Mouse (Mus musculus): ENCODE measurements at regions not wholly inside any gene's neighbourhood (a gene's known extent, or its start where the extent isn't known, plus 50 kb on each side); places are given as distances from the start of the nearest gene placed in this dataset.
A peak's percentile ranks its signal among the peaks of the same experiment; 100 is the strongest.

DNA sequence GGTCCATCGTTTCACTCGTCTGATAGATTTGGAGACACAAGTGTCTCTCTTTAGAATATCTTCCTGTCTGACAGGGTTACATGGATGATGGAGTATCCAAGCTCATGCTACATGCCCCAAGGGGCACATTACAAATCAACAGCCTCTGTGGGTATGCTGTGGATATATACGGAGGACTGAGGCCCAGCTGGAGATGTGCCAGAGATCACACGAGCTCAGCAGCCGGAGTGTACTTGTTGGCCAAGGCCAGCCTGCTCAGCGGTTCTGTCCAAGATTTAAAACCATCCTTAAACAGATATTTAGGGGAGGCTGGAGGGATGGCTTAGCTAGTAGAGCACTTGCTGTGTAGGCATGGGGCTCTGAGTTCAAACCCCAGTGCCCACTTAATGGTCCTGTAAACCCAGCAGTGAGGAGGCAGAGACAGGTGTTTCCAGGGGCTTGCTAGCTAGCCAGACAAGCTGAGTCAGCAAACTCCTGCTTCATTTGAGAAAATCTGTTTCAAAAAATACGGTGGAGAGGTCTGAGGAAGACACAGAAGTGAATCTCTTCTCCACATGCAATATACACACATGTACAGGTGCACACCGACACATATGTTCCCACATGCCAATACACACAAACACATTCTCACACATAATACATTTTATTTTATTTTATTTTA lies 85.6 kb upstream of the Aldh1b1 start:
- no peaks in the 10 kb centered on the region for H3K36me3 ChIP-seq (ENCODE audit: insufficient read depth)
- DNase-seq = peak; percentile 76
- ATAC-seq (ENCODE audit: insufficient read depth) = no peak

DNA sequence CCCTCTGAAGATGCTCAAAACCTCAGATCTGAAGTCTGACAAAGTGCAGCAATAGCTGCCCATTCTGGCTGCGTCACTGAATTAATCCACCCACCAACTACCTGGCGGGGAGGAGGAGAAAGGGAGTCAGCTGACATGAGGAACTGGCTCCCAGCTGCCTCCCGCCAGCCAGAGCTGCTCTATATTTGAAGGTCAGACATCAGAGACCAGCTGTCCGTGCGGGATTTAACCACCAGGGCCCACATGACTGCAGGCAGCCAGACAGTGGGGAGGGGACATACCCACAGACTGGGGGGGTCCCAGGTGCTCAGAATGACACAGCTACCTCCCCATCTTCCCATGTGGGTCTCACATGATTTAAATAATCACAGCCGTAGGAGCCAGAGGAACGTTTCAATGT lies 94.8 kb upstream of the Aldh1b1 start:
- Histone ChIP-seq H3K27me3 (ENCODE audit: insufficient read depth, low read length) (no peaks in the 10 kb centered on the region), H3K4me1 (ENCODE audit: insufficient read depth) (no peaks in the 10 kb centered on the region), H3K9me3 (ENCODE audit: low read depth, low read length) (no peaks in the 10 kb centered on the region; the same call in 1 of the 2 replicates), H3K4me2 (no peak overlapping the region), H3K9ac (no peak overlapping the region), H3K27ac (ENCODE audit: low read depth) (no peak overlapping the region), H3K4me3 (ENCODE audit: low read depth, low read length) (no peak overlapping the region), H3K36me3 (ENCODE audit: insufficient read depth) (no peaks in the 10 kb centered on the region)
- WGBS = 52% methylated on average over 7 of the region's 7 CpGs
- TF ChIP-seq CTCF (IDR thresholded peaks at IDR 0.05; ENCODE audit: low read depth) = no peak
- no peak for ATAC-seq (ENCODE audit: insufficient read depth)
- DNase-seq = no peak

More for the DNA sequence above, 85.6 kb upstream of the Aldh1b1 start:
- no peaks in the 10 kb centered on the region for H3K9me3 ChIP-seq (ENCODE audit: low read depth, low read length)
- TF ChIP-seq CTCF (IDR thresholded peaks at IDR 0.05; ENCODE audit: low read depth) = no peak
- H3K4me1 ChIP-seq (ENCODE audit: insufficient read depth) = no peaks in the 10 kb centered on the region
- H3K27me3 ChIP-seq (ENCODE audit: insufficient read depth, low read length) = no peaks in the 10 kb centered on the region
- H3K27ac ChIP-seq (ENCODE audit: low read depth) = no peak overlapping the region
- no peak overlapping the region for H3K9ac ChIP-seq
- WGBS = 38% methylated on average over 8 of the region's 8 CpGs
- H3K4me3 ChIP-seq (ENCODE audit: low read depth, low read length) = no peak overlapping the region
- no peak overlapping the region for H3K4me2 ChIP-seq

DNA sequence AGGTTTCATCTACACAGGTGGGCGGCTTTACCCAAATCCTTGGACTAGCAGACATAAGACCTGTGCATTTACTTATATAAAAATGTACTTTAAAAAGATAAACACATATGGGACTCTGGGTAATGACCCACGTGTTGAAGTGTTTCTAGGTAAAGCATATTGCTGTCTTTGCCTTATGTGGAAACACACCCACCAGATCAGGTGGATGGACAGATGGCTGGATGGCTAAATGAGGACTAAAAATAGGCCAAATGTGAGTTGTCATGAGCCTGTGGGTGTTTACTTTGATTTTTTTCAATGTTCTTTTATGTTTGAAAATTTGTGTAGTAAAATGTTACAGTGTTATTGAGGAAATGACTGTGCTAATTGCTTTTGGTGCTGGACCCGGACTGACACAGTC lies 99.2 kb upstream of the Aldh1b1 start:
- Histone ChIP-seq H3K27me3 (ENCODE audit: insufficient read depth, low read length) (no peaks in the 10 kb centered on the region), H3K9me3 (ENCODE audit: low read depth, low read length) (no peaks in the 10 kb centered on the region; the same call in 1 of the 2 replicates), H3K4me2 (no peak overlapping the region), H3K27ac (ENCODE audit: low read depth) (no peak overlapping the region), H3K4me3 (ENCODE audit: low read depth, low read length) (no peak overlapping the region), H3K4me1 (ENCODE audit: insufficient read depth) (no peaks in the 10 kb centered on the region), H3K9ac (no peak overlapping the region), H3K36me3 (ENCODE audit: insufficient read depth) (no peaks in the 10 kb centered on the region)
- 70% methylated on average over 3 of the region's 3 CpGs for WGBS
- TF ChIP-seq CTCF (IDR thresholded peaks at IDR 0.05; ENCODE audit: low read depth) = no peak
- no peak for DNase-seq
- no peak for ATAC-seq (ENCODE audit: insufficient read depth)

DNA sequence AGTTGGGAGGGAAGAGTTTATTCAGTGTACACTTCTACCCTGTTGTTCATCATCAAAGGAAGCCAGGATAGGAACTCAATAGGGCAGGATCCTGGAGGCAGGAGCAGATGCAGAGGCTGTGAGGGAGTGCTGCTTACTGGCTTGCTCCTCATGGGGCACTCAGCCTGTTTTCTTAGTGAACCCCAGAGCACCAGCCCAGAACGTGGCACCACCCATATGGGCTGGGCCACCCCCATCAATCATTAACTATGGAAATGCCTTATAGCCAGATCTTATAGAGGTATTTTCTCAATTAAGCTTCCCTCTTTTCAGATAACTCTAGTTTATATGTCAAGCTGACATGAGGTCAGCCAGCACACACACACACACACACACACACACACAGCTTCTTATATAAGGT lies 103.6 kb upstream of the Aldh1b1 start:
- Histone ChIP-seq H3K36me3 (ENCODE audit: insufficient read depth) (no peaks in the 10 kb centered on the region), H3K4me2 (no peak overlapping the region), H3K27me3 (ENCODE audit: insufficient read depth, low read length) (no peaks in the 10 kb centered on the region), H3K9me3 (ENCODE audit: low read depth, low read length) (no peaks in the 10 kb centered on the region), H3K4me1 (ENCODE audit: insufficient read depth) (no peaks in the 10 kb centered on the region), H3K27ac (ENCODE audit: low read depth) (no peak overlapping the region), H3K4me3 (ENCODE audit: low read depth, low read length) (no peak overlapping the region), H3K9ac (no peak overlapping the region)
- ATAC-seq (ENCODE audit: insufficient read depth) = no peak
- WGBS = 31% methylated on average over 1 of the region's 1 CpGs
- no peak for TF ChIP-seq CTCF (IDR thresholded peaks at IDR 0.05; ENCODE audit: low read depth)
- DNase-seq = peak; percentile 7

DNA sequence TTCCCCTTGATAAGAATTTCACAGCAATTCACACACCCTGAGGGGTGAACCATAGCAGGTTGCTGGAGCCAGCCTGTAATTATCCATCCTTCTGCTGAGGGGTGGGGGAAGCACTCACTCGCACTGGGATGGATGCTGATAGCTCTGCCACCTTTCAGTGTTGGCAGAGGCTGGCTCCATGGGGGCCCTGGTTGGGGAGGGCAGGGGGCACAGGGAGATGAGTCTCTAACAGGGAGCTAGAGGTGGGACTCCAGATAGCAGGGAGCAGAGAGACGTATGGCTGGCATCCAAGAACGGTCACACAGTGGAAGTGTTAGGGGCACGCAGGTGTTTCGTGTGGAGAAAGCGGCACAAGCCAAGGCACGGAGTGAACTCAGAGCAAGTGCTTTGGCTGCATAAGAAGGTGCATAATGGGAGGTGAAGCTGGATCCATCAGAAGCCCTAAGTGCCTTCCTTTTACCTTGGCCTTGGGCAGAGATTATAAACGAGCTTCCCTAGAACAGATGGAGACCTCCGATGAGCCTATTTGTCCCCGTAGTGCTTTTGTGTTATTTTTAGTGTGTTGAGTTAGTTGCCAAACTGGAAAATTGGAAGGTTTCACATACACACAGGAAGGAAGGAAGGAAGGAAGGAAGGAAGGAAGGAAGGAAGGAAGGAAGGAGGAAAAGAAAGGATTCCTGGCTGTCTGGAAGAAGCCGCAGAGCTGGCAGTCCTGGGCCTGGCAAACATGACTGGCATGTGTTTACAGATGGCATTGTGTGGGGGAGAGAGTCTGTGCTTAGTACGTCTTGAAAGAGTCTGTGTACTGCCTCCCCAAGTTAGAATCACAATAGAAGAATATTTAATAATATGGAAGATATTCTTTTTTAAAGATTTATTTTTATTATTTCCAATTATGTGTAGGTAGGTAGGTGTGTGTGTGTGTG lies 108.6 kb upstream of the Aldh1b1 start:
- Histone ChIP-seq H3K27ac (ENCODE audit: low read depth) (no peak overlapping the region), H3K4me2 (no peak overlapping the region)
- 56% methylated on average over 12 of the region's 12 CpGs for WGBS

DNA sequence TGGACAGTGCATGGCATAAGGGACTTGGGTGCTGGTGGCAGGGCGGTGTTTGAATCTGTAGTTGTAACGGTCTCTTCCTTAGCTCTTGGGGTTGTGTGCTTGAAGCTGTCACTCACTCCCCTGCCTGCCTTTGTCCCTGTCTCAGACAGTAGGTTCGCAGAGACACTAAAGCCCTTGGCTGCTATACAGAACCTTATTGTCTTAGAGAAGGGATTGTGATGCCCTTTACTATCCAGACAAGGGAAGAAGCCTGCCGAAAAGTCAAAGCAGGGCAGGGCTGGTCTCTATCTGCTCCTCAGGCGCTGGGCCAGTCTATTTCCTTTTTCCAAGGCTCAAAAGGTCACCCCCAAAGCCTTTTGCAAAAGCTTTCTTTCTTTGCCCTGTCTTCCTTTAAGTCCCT lies 109.2 kb upstream of the Aldh1b1 start:
- WGBS = 42% methylated on average over 5 of the region's 5 CpGs
- Histone ChIP-seq H3K36me3 (ENCODE audit: insufficient read depth) (no peaks in the 10 kb centered on the region), H3K27me3 (ENCODE audit: insufficient read depth, low read length) (no peaks in the 10 kb centered on the region), H3K27ac (ENCODE audit: low read depth) (no peak overlapping the region), H3K4me2 (no peak overlapping the region), H3K9ac (no peak overlapping the region), H3K4me1 (ENCODE audit: insufficient read depth) (no peaks in the 10 kb centered on the region), H3K9me3 (ENCODE audit: low read depth, low read length) (no peaks in the 10 kb centered on the region), H3K4me3 (ENCODE audit: low read depth, low read length) (no peak overlapping the region)
- no peak for TF ChIP-seq CTCF (IDR thresholded peaks at IDR 0.05; ENCODE audit: low read depth)
- ATAC-seq (ENCODE audit: insufficient read depth) (no peak), DNase-seq (no peak)

More for the DNA sequence above, 108.6 kb upstream of the Aldh1b1 start:
- H3K4me3 ChIP-seq (ENCODE audit: low read depth, low read length) = no peak overlapping the region
- no peaks in the 10 kb centered on the region for H3K27me3 ChIP-seq (ENCODE audit: insufficient read depth, low read length)
- H3K9me3 ChIP-seq (ENCODE audit: low read depth, low read length) = no peaks in the 10 kb centered on the region
- ATAC-seq (ENCODE audit: insufficient read depth) (no peak), DNase-seq (no peak)
- no peaks in the 10 kb centered on the region for H3K4me1 ChIP-seq (ENCODE audit: insufficient read depth)
- no peak overlapping the region for H3K9ac ChIP-seq
- no peak for TF ChIP-seq CTCF (IDR thresholded peaks at IDR 0.05; ENCODE audit: low read depth)
- H3K36me3 ChIP-seq (ENCODE audit: insufficient read depth) = no peaks in the 10 kb centered on the region

DNA sequence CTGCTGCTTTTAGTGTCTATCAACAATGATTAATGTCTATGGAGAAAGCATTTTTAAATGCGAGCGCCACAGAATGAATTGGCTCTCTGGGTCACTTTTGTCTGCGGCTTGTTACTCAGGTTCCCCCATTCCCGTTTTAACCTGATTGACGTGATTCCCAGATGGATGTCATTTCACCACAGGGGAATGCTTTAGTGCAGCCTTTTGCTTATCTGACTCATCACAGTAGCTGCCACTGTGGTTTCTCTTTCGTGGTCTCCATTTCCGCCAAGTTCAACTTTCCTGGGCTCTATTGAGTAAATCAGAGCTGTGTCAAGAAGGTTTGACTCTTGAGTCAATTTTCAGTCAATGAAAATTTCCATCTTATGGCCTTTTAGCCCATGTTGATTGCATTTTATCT lies 110.6 kb upstream of the Aldh1b1 start:
- Histone ChIP-seq H3K27ac (ENCODE audit: low read depth) (no peak overlapping the region), H3K27me3 (ENCODE audit: insufficient read depth, low read length) (no peaks in the 10 kb centered on the region), H3K4me3 (ENCODE audit: low read depth, low read length) (no peak overlapping the region), H3K9ac (no peak overlapping the region), H3K4me2 (no peak overlapping the region), H3K4me1 (ENCODE audit: insufficient read depth) (no peaks in the 10 kb centered on the region), H3K36me3 (ENCODE audit: insufficient read depth) (no peaks in the 10 kb centered on the region), H3K9me3 (ENCODE audit: low read depth, low read length) (no peaks in the 10 kb centered on the region)
- TF ChIP-seq CTCF (IDR thresholded peaks at IDR 0.05; ENCODE audit: low read depth) = no peak
- no peak for ATAC-seq (ENCODE audit: insufficient read depth)
- DNase-seq = no peak
- whole genome bisulfite sequencing = 68% methylated on average over 7 of the region's 7 CpGs

Data from lung, embryonic 14.5 days (tissue).